Mouse (Mus musculus) midbrain, embryonic 10.5 days (tissue): Measurements from ENCODE around the gene Clec4b1. TPM values are rescaled to one million over a fixed set of nuclear protein-coding genes. Genes with fewer than 3 reads are reported as not detected.
"Not testable (repeated sequence)": the region's sequence is repeated elsewhere in the genome, so short reads cannot be mapped to it uniquely, and the experiment has no call there.

ENCODE experiments used
- DNase-seq: peaks from one replicate; pipeline ENCODE4 v3.0.0-alpha.2; 2017; ENCODE audit warnings: low spot score
- H3K27ac ChIP-seq: fragments of 300-500 bp; sonication (generic); replicated peaks from 2 replicates; pipeline ENCODE4 v1.5.1; 2016; ENCODE audit warnings: mild to moderate bottlenecking
- H3K27me3 ChIP-seq: fragments of 300-500 bp; sonication (generic); 2 replicates; pipeline ENCODE4 v1.6.1; 2016; ENCODE audit warnings: low read depth, mild to moderate bottlenecking; ENCODE audit not compliant: poor library complexity, severe bottlenecking
- H3K36me3 ChIP-seq: fragments of 300-500 bp; sonication (generic); 2 replicates; pipeline ENCODE4 v1.6.1; 2016; ENCODE audit warnings: mild to moderate bottlenecking, moderate library complexity
- H3K4me1 ChIP-seq: fragments of 300-500 bp; sonication (generic); 2 replicates; pipeline ENCODE4 v1.6.1; 2016
- H3K4me3 ChIP-seq: fragments of 300-500 bp; sonication (generic); 2 replicates; pipeline ENCODE4 v1.5.1; 2016; ENCODE audit warnings: mild to moderate bottlenecking, moderate library complexity
- H3K9me3 ChIP-seq: fragments of 300-500 bp; sonication (generic); replicated peaks from 2 replicates; pipeline ENCODE4 v1.6.1; 2016; ENCODE audit warnings: mild to moderate bottlenecking
- WGBS: fragments of 180-500 bp; shearing (Covaris S2); methylation state at CpG from one replicate; pipeline ENCODE4 v1.1.7; 2016; 5-methylcytosine and 5-hydroxymethylcytosine counted together
- polyA plus RNA-seq: library from polyadenylated mRNA; unstranded; fragments of >200 nt; fragmentation: Nextera tagmentation; extraction: Ambion mirVana; gene quantifications from 2 replicates; pipeline ENCODE4 v1.2.1, GENCODE M21; 2016

Gene Clec4b1
- not detected in 2 replicates for polyA plus RNA-seq

DNA sequence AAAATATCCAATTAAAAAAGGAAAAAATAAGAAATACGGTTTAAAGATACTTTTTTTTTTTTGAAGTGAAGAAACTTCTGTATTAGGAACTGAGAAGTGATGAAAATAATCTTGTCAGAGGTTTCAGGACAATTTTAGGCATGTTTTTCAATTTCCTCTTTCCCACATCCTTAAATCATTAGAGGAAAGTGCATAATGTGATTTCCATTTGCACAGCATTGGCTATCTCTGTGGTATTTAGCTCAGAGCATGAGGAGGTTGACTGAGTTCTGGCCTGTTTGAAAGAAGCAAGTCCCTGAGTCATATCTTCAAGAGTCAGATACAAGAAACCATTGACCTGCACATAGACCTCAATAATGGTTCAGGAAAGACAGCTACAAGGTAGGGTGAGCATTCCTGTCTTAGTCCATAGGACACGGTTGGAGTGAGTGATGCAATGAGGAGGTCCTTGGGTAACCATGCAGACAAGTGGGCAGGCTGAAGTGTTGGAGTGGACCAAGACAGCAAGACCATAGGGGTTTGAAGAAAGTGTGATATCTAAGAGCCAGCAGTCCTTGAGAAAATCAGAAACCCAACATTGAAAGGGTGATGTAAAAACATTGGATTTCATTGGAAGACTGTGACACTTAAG, at the start of gene Clec4b1:
Clec4b1 (plus strand) TSS at position 221 of the 631 bp plus-strand sequence.
- Histone ChIP-seq H3K4me1 (no peaks in the 10 kb centered on the region), H3K36me3 (no peaks in the 10 kb centered on the region), H3K9me3 (peaks cover 19% of the 10 kb centered on the region), H3K4me3 (no peak within 1 kb of the TSS), H3K27me3 (no peaks in the 10 kb centered on the region), H3K27ac (no peak within 1 kb of the TSS)
- no peak for DNase-seq
- WGBS: 82% methylated on average over 2 of the region's 2 CpGs

DNA sequence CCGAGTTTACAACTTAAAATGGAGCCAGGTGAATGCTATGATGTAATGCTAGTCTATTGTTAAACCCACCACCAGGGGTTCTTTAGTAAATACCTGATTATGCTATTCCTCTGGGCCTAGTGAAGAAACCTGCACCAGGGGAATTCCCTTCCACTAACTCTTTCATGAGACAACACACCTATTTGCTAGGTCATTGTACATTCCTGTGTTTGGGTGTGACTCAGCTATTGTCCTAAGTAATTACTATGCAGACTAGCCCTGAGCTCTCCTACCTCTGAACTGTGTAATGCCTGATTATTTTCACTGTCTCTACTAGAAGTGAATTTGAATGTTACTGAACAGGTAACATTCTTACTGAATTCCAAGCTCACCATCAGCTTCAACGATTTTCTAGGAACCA, 45.1 kb upstream of the Clec4b1 start:
- not testable (repeated sequence) for H3K9me3 ChIP-seq, H3K4me3 ChIP-seq, H3K27ac ChIP-seq, DNase-seq, H3K27me3 ChIP-seq, H3K36me3 ChIP-seq, H3K4me1 ChIP-seq
- WGBS: 82% methylated on average over 2 of the region's 2 CpGs

DNA sequence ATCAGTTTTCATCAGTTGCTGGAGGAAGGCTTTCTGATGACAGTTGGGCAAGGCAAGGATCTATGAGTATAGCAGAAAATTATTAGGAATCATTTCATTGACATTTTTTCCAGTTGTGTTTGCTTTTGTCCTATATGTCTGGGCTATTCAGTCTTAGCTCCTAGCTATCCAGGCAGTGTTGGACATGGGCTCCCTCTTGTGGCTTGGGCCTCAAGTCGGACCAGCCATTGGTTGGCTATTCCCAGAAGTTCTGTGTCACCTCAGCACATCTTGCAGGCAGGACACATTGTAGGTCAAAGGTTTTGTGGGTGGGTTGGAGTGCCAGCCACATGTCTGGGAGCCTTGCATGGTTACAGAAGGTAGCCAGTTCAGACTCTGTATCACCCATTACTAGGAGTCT, 44.2 kb upstream of the Clec4b1 start:
- H3K27me3 ChIP-seq: no peaks in the 10 kb centered on the region
- H3K4me1 ChIP-seq: no peaks in the 10 kb centered on the region
- DNase-seq: no peak
- no peak overlapping the region for H3K4me3 ChIP-seq
- no peaks in the 10 kb centered on the region for H3K36me3 ChIP-seq
- H3K27ac ChIP-seq: no peak overlapping the region
- 81% methylated on average over 1 of the region's 1 CpGs for whole genome bisulfite sequencing
- no peaks in the 10 kb centered on the region; the same call in 1 of the 2 replicates for H3K9me3 ChIP-seq

DNA sequence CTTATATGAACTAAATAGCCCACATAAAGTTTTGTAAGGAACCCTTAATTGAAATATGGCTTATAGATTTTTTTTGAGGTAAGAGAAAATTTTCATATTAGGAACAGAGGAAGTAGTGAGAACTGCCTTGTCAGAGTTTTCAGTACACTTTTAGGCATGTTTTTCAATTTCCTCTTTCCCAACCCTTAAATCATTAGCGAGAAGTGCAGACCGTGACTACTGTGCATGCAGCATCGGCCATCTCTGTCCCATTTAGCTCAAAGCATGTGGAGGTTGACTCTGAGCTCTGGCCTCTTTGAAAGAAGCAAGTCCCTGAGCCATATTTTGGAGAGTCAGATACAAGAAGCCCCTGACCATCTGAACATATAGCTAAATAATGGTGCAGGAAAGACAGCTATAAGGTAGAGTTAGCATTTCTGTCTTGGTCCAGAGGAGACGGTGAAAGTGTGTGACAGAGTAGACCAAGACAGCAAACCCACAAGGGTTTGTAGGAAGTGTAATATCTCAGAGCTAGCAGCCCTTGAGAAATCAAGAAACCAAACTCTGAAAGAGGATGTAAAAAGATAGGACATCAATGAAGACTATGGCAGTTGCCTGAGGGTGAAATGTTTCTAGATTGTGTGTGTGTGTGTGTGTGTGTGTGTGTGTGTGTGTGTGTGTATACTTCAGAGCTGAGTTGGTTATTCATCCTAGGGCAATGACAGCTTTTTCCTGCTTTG, 45.5 kb downstream of the Clec4b1 start:
- WGBS: 87% methylated on average over 4 of the region's 4 CpGs
- Histone ChIP-seq H3K9me3 (0 out of 2 replicates have a peak, but pooled peaks cover 6% of the 10 kb centered on the region), H3K27me3 (no peaks in the 10 kb centered on the region), H3K27ac (no peak overlapping the region), H3K4me1 (no peaks in the 10 kb centered on the region), H3K36me3 (no peaks in the 10 kb centered on the region), H3K4me3 (no peak overlapping the region)
- DNase-seq: no peak

DNA sequence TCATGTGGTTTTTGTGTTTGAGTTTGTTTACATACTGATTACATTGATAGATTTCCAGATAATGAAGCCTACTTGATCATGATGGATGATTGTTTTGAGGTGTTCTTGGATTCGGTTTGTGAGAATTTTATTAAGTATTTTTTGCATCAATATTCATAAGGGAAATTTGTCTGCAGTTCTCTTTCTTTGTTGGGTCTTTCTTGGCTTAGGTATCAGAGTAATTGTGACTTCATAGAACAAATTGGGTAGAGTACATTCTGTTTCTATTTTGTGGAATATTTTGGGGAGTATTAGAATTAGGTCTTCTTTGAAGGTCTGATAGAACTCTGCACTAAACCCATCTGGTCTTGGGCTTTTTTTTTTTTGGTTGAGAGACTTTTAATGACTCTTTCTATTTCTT, 56.4 kb downstream of the Clec4b1 start, which contains the start of gene Clec4a2:
Clec4a2 (plus strand) TSS at position 301 of the 400 bp plus-strand sequence.
- H3K4me3 ChIP-seq, DNase-seq, H3K27me3 ChIP-seq, H3K4me1 ChIP-seq, H3K9me3 ChIP-seq, H3K36me3 ChIP-seq, H3K27ac ChIP-seq: not testable (repeated sequence)
- WGBS: 75% methylated on average over 1 of the region's 1 CpGs

Other genes starting within 250 kb of the Clec4b1 start
- 42.0 and 63.0 TPM in 2 replicates for gene Slc2a3, start 248.3 kb upstream of the Clec4b1 start, polyA plus RNA-seq
- 2.0 and 2.4 TPM in 2 replicates for gene Foxj2, start 230.0 kb upstream of the Clec4b1 start, polyA plus RNA-seq
- 1.4 and 1.9 TPM in 2 replicates for gene C3ar1, start 193.8 kb upstream of the Clec4b1 start, polyA plus RNA-seq
- 57.2 and 63.6 TPM in 2 replicates for gene Necap1, start 175.5 kb upstream of the Clec4b1 start, polyA plus RNA-seq
- 1.0 and 1.6 TPM in 2 replicates for gene Clec4a1, start 128.1 kb upstream of the Clec4b1 start, polyA plus RNA-seq
- 0.17 and 0.83 TPM in 2 replicates for gene Clec4a3, start 97.4 kb upstream of the Clec4b1 start, polyA plus RNA-seq
- not detected in 2 replicates for gene Clec4a4, start 59.6 kb upstream of the Clec4b1 start, polyA plus RNA-seq
- gene Clec4a2, start 56.5 kb downstream of the Clec4b1 start, polyA plus RNA-seq: 0.54 and 1.1 TPM in 2 replicates
- not detected in 2 replicates for gene Clec4b2, start 122.9 kb downstream of the Clec4b1 start, polyA plus RNA-seq
- gene Clec4n, start 179.9 kb downstream of the Clec4b1 start, polyA plus RNA-seq: 0.30 TPM in 1 of 2 replicates, not detected in the other
- gene Clec4d, start 212.1 kb downstream of the Clec4b1 start, polyA plus RNA-seq: not detected in 2 replicates
- 0.02 TPM in 1 of 2 replicates, not detected in the other for gene Clec4e, start 239.9 kb downstream of the Clec4b1 start, polyA plus RNA-seq